Mouse (Mus musculus): ENCODE data around the gene Cdk20.

- no peak for TF ChIP-seq POLR2A (IDR thresholded peaks at IDR 0.05; ENCODE audit: insufficient read depth, low read depth, low read length)
- TF ChIP-seq CTCF (IDR thresholded peaks at IDR 0.05; ENCODE audit: insufficient read depth, low read depth, low read length) = no peak
Observed at GRCm38 (mm10) chr13:64415659-64416058, 16.5 kb upstream of the Cdk20 start.
